Mouse (Mus musculus) lung, postnatal 0 days (tissue): ENCODE data around the gene U2af1.

Experiments
- CTCF ChIP-seq: IDR thresholded peaks from 2 replicates; pipeline ENCODE4 v1.5.1; 2016; ENCODE audit warnings: antibody characterized with exemption, mild to moderate bottlenecking
- EP300 ChIP-seq: IDR thresholded peaks from 2 replicates; pipeline ENCODE4 v1.6.1; 2016; ENCODE audit warnings: antibody characterized with exemption, mild to moderate bottlenecking, control low read depth

DNA sequence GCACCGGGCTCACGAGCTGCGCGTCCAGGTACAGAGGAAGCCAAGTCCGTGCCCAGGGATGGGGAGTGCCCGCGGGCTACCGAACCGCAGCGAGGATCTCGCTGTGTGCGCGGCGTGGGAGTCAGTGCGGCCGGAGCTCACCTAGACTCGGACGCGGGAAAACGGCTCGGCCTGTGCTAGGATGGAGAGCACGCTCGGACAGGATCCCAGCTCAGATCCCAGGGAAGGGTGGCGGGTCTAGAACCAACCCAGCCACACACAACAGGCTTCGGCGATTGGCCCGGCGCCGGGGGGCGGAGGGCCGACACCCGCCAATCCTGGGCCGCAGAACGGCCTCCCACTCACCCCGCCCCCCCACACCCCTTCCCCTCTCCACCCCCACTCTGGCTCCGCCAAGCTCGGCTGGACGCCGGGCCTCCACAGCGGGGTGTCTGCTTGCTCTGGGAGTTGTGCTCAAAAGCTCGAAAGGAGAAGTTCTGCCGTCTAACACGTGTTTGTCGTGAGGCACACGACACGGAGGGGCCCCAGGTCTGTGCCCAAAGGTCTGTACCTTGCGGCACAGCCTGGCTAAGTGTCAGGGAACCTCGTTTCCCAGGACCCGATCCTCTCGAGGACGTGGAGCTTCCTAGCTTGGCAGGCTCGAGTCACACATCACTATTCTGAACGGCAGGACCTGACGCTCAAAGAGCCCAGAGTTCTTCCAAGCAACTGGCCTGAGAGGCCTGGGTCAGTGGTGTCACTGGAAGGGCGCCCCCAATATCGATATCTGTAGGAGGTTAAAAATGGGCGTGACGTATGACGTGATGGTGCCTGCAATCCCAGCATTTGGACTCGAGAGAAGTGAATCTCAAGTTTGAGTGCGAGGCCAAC is 21.5 kb downstream of the U2af1 start, which contains the start of gene Cbs:
- TF ChIP-seq CTCF, result no peak
- no peak for TF ChIP-seq EP300
